Mouse (Mus musculus): ENCODE data around the gene Ints14. TPM values are rescaled to one million over a fixed set of nuclear protein-coding genes. Genes with fewer than 3 reads are reported as not detected.
A peak's percentile ranks its signal among the peaks of the same experiment; 100 is the strongest.
"Not testable (repeated sequence)": the region's sequence is repeated elsewhere in the genome, so short reads cannot be mapped to it uniquely, and the experiment has no call there.

Gene Ints14
- total and polyA plus RNA-seq, 3 experiments: 30.1 to 58.2 (median 52.9) TPM

DNA sequence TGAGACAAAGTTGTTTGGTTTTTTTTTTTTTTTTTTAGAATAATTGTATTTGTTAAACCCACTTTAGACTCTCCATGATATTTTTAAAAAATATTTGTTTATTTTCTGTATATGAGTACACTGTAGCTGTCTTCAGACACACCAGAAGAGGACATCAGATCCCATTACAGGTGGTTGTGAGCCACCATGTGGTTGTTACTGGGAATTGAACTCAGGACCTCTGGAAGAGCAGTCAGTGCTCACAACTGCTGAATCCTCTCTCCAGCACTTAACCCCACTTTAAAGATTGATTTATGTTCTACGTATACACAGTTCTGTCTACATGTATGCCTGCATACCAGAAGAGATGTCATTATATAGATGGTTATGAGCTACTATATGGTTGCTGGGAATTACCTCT, 34.8 kb downstream of the Ints14 start:
- dilution Hi-C loops (cut with MboI; ENCODE audit: extremely low pct_ligation_motif_present, extremely low pct_unique_long_range_greater_than_20kb, low sequenced_read_pairs); H3K9ac ChIP-seq (ENCODE audit: insufficient read depth, low read depth); DNase-seq (ENCODE audit: extremely low read depth); H3K4me3 ChIP-seq (replicated peaks in 1 of 3; ENCODE audit: low read depth in 2 of 3, low read length in 2 of 3, poor library complexity in 1 of 3); H3K4me1 ChIP-seq (ENCODE audit: control insufficient read depth in 1 of 2, insufficient read depth in 2 of 2); H3K27me3 ChIP-seq (replicated peaks); H3K9me3 ChIP-seq (replicated peaks; ENCODE audit: low read length); H3K79me2 ChIP-seq (replicated peaks; ENCODE audit: control insufficient read depth, extremely low read depth, insufficient read depth, poor library complexity, severe bottlenecking); H3K27ac ChIP-seq (ENCODE audit: insufficient read depth, low read depth); H3K4me2 ChIP-seq (ENCODE audit: insufficient read depth, low read depth, poor library complexity, severe bottlenecking); in situ Hi-C loops (cut with MboI; ENCODE audit: low pct_ligation_motif_present, low pct_unique_long_range_greater_than_20kb, low sequenced_read_pairs): not testable (repeated sequence)
- TF ChIP-seq CTCF (conservative IDR thresholded peaks at IDR 0.05 in 1 of 2, IDR thresholded peaks at IDR 0.05 in 1 of 2; ENCODE audit: low read depth in 2 of 2, low read length in 2 of 2): peak in 1 of 2 experiments; percentile 49; a peak in 2 of 4 replicates
- peaks cover 36 to 82% of the 10 kb centered on the region in 2 experiments for H3K36me3 ChIP-seq (replicated peaks in 1 of 2; ENCODE audit: control insufficient read depth in 1 of 2, insufficient read depth in 1 of 2, low read length in 1 of 2)

DNA sequence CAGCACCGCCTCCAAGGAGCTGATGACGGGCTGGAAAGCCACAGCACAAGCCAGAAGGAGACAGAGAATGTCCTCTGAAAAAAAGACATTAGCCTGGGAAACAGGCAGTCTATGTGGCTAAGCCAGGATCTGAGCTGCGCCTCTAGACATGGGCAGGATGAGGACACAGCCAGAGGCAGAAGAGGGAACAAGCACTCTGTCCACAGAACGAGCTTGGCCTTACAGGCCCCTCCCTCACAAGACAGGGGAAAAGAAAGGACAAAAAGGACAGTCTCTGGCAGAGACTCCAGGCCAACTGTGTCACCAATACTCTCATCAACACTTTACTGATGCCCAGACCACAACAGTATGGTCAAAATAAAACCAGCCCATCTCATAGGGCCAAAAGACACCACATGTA, 40.8 kb downstream of the Ints14 start:
- no peak overlapping the region for H3K4me3 ChIP-seq (replicated peaks in 1 of 3; ENCODE audit: low read depth in 2 of 3, low read length in 2 of 3, poor library complexity in 1 of 3)
- H3K4me2 ChIP-seq (ENCODE audit: insufficient read depth, low read depth, poor library complexity, severe bottlenecking): no peak overlapping the region
- no peaks in the 10 kb centered on the region for H3K9me3 ChIP-seq (replicated peaks; ENCODE audit: low read length)
- DNase-seq (ENCODE audit: extremely low read depth): no peak
- H3K36me3 ChIP-seq (replicated peaks in 1 of 2; ENCODE audit: control insufficient read depth in 1 of 2, insufficient read depth in 1 of 2, low read length in 1 of 2): peaks cover 43 to 87% of the 10 kb centered on the region in 2 experiments
- no peaks in the 10 kb centered on the region for H3K79me2 ChIP-seq (replicated peaks; ENCODE audit: control insufficient read depth, extremely low read depth, insufficient read depth, poor library complexity, severe bottlenecking)
- no peak overlapping the region for H3K9ac ChIP-seq (ENCODE audit: insufficient read depth, low read depth)
- no peak for TF ChIP-seq NRF1 (IDR thresholded peaks at IDR 0.05; ENCODE audit: low read depth, low read length)
- TF ChIP-seq IRF4 (IDR thresholded peaks at IDR 0.05; ENCODE audit: low read depth, low read length): no peak
- no peak for TF ChIP-seq MAZ (IDR thresholded peaks at IDR 0.05; ENCODE audit: low read depth, low read length)
- no peak for TF ChIP-seq RCOR1 (conservative IDR thresholded peaks at IDR 0.05; ENCODE audit: low read depth, low read length)
- TF ChIP-seq EP300 (IDR thresholded peaks at IDR 0.05; ENCODE audit: low read length): no peak
- no peak for TF ChIP-seq ETS1 (conservative IDR thresholded peaks at IDR 0.05; ENCODE audit: low read depth, low read length)
- no peak for TF ChIP-seq NELFE (IDR thresholded peaks at IDR 0.05; ENCODE audit: low read depth, low read length)
- TF ChIP-seq ZKSCAN1 (IDR thresholded peaks at IDR 0.05; ENCODE audit: borderline replicate concordance, low read depth, low read length): no peak
- no peak for TF ChIP-seq TCF12 (IDR thresholded peaks at IDR 0.05; ENCODE audit: low read depth, low read length)
- no peak for TF ChIP-seq MXI1 (IDR thresholded peaks at IDR 0.05; ENCODE audit: low read depth, low read length)
- dilution Hi-C loops (cut with MboI; ENCODE audit: extremely low pct_ligation_motif_present, extremely low pct_unique_long_range_greater_than_20kb, low sequenced_read_pairs): no loop called here
- H3K4me1 ChIP-seq (ENCODE audit: control insufficient read depth in 1 of 2, insufficient read depth in 2 of 2): peaks cover 0 to 10% of the 10 kb centered on the region in 2 experiments; a peak in 3 of 4 replicates
- H3K27me3 ChIP-seq (replicated peaks): no peaks in the 10 kb centered on the region
- in situ Hi-C loops (cut with MboI; ENCODE audit: low pct_ligation_motif_present, low pct_unique_long_range_greater_than_20kb, low sequenced_read_pairs): no loop called here
- H3K27ac ChIP-seq (ENCODE audit: insufficient read depth, low read depth): no peak overlapping the region

DNA sequence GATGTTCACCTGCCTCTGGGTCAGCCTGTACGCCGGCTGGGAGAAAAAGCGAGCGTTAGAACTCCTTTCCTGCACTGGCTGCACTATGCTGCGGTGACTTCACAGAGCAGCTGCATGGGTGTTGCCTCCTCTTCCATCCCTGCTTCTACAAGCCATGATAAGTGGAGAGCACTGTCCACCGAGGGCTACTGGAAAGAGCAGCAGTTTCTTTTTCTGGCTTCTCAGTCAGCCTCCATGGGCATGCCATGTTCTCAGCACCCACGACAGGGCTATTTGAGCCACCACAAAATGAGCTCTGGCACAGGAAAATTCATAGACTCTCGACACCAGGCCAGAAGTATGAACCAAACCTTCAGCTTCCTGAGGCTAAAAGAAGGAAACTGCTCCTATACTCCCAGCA, 45.0 kb downstream of the Ints14 start:
- H3K4me3 ChIP-seq (replicated peaks in 1 of 3; ENCODE audit: low read depth in 2 of 3, low read length in 2 of 3, poor library complexity in 1 of 3): no peak overlapping the region
- H3K9ac ChIP-seq (ENCODE audit: insufficient read depth, low read depth): no peak overlapping the region
- peaks cover 23 to 66% of the 10 kb centered on the region in 2 experiments for H3K36me3 ChIP-seq (replicated peaks in 1 of 2; ENCODE audit: control insufficient read depth in 1 of 2, insufficient read depth in 1 of 2, low read length in 1 of 2)
- peaks cover 7 to 13% of the 10 kb centered on the region in 2 experiments for H3K4me1 ChIP-seq (ENCODE audit: control insufficient read depth in 1 of 2, insufficient read depth in 2 of 2)
- H3K9me3 ChIP-seq (replicated peaks; ENCODE audit: low read length): no peaks in the 10 kb centered on the region
- H3K79me2 ChIP-seq (replicated peaks; ENCODE audit: control insufficient read depth, extremely low read depth, insufficient read depth, poor library complexity, severe bottlenecking): peaks cover 4% of the 10 kb centered on the region; the same call in 1 of the 2 replicates
- TF ChIP-seq RAD21 (IDR thresholded peaks at IDR 0.05; ENCODE audit: low read depth, low read length) (no peak), IRF4 (IDR thresholded peaks at IDR 0.05; ENCODE audit: low read depth, low read length) (no peak), EP300 (IDR thresholded peaks at IDR 0.05; ENCODE audit: low read length) (no peak)
- no peak overlapping the region for H3K27ac ChIP-seq (ENCODE audit: insufficient read depth, low read depth)
- H3K27me3 ChIP-seq (replicated peaks): no peaks in the 10 kb centered on the region
- no peak for DNase-seq (ENCODE audit: extremely low read depth)
- dilution Hi-C loops (cut with MboI; ENCODE audit: extremely low pct_ligation_motif_present, extremely low pct_unique_long_range_greater_than_20kb, low sequenced_read_pairs) (no loop called here), in situ Hi-C loops (cut with MboI; ENCODE audit: low pct_ligation_motif_present, low pct_unique_long_range_greater_than_20kb, low sequenced_read_pairs) (no loop called here)
- no peak overlapping the region for H3K4me2 ChIP-seq (ENCODE audit: insufficient read depth, low read depth, poor library complexity, severe bottlenecking)

Measured in CH12.LX (cell line).